Mouse (Mus musculus) CD4-positive, CD25-positive, alpha-beta regulatory T cell (primary cell): Measurements from ENCODE around the gene Olfr1105. TPM values are rescaled to one million over a fixed set of nuclear protein-coding genes. Genes with fewer than 3 reads are reported as not detected.

Source experiments
- polyA plus RNA-seq: library from polyadenylated mRNA; unstranded; fragments of 100-300 nt; shearing (Covaris generic); gene quantifications from one replicate; pipeline ENCODE4 v1.2.1, GENCODE M21; 2017

The Olfr1105 gene
- not detected for polyA plus RNA-seq

GRCm38 (mm10) chr2:87036431-87036830, at the start of gene Olfr1105:
TSS of gene Olfr1105 (minus strand) at chr2:87036531.

GRCm38 (mm10) chr2:87075717-87076116, 39.4 kb upstream of the Olfr1105 start, which contains the start of gene Olfr1107:
TSS of gene Olfr1107 (minus strand) at chr2:87075817.

GRCm38 (mm10) chr2:87052173-87052572, 15.8 kb upstream of the Olfr1105 start, which contains the start of gene Olfr1106:
TSS of gene Olfr1106 (minus strand) at chr2:87052273.

GRCm38 (mm10) chr2:87026980-87027379, 9.4 kb downstream of the Olfr1105 start, which contains the start of gene Olfr1104:
TSS of gene Olfr1104 (minus strand) at chr2:87027080.

GRCm38 (mm10) chr2:86998098-86998497, 38.2 kb downstream of the Olfr1105 start, which contains the start of gene Olfr1102:
TSS of gene Olfr1102 (plus strand) at chr2:86998398.

DNA sequence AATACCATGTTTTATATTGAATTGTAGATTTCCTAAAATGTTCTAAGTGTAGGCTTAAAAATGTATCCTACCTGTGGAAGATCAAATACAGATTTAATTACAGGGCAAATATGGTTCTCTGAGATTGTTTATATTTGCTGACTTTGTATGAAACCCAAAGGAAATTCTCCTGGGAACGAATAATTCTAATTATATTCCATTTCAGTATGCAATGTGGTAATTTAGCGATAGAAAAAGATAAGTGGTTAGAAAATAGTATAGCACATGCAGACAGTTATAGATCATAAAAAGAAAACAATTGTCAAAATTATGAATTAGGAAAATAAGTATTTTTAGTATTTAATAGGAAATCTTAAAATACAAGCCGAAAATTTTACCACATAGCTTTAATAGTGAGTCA, 45.2 kb downstream of the Olfr1105 start, which contains the start of gene Olfr1101:
Gene Olfr1101 (minus strand): TSS at position 101 of the 400 bp plus-strand sequence.

Other genes starting within 250 kb of the Olfr1105 start
- gene Olfr141, start 226.5 kb downstream of the Olfr1105 start, polyA plus RNA-seq, result not detected
- gene Olfr1094, start 211.9 kb downstream of the Olfr1105 start, polyA plus RNA-seq, result not detected
- gene Olfr1095, start 184.8 kb downstream of the Olfr1105 start, polyA plus RNA-seq, result not detected
- gene Gm13723, start 161.7 kb downstream of the Olfr1105 start, polyA plus RNA-seq, result not detected
- gene Olfr1097, start 144.3 kb downstream of the Olfr1105 start, polyA plus RNA-seq, result not detected
- not detected for gene Olfr1098, start 112.0 kb downstream of the Olfr1105 start, polyA plus RNA-seq
- gene Olfr1099, start 75.8 kb downstream of the Olfr1105 start, polyA plus RNA-seq, result not detected
- gene Olfr1100, start 56.6 kb downstream of the Olfr1105 start, polyA plus RNA-seq, result not detected
- gene Olfr1101, start 45.3 kb downstream of the Olfr1105 start, polyA plus RNA-seq, result not detected
- gene Olfr1102, start 38.1 kb downstream of the Olfr1105 start, polyA plus RNA-seq, result not detected
- gene Olfr1104, start 9.5 kb downstream of the Olfr1105 start, polyA plus RNA-seq, result not detected
- not detected for gene Olfr1106, start 15.7 kb upstream of the Olfr1105 start, polyA plus RNA-seq
- not detected for gene Olfr1107, start 39.3 kb upstream of the Olfr1105 start, polyA plus RNA-seq
- gene Olfr1109, start 59.5 kb upstream of the Olfr1105 start, polyA plus RNA-seq, result 0.17 TPM
- not detected for gene Olfr259, start 78.0 kb upstream of the Olfr1105 start, polyA plus RNA-seq
- gene Olfr1110, start 103.8 kb upstream of the Olfr1105 start, polyA plus RNA-seq, result not detected
- not detected for gene Olfr1111, start 116.1 kb upstream of the Olfr1105 start, polyA plus RNA-seq
- gene Olfr1112, start 151.3 kb upstream of the Olfr1105 start, polyA plus RNA-seq, result not detected
- gene Olfr1113, start 172.4 kb upstream of the Olfr1105 start, polyA plus RNA-seq, result not detected
- gene Olfr1115, start 211.5 kb upstream of the Olfr1105 start, polyA plus RNA-seq, result not detected
- 0.02 TPM for gene Olfr1116, start 231.0 kb upstream of the Olfr1105 start, polyA plus RNA-seq